Mouse (Mus musculus) neutrophil, adult 5-6 weeks (primary cell): Measurements from ENCODE around the gene Ackr2. TPM values are rescaled to one million over a fixed set of nuclear protein-coding genes. Genes with fewer than 3 reads are reported as not detected.
A peak's percentile ranks its signal among the peaks of the same experiment; 100 is the strongest.

ENCODE experiments used
- ATAC-seq: fragments of 151-379, 151-347 bp; 2 replicates; pipeline ENCODE4 v1.8.0; 2017; ENCODE audit warnings: mild to moderate bottlenecking, moderate TSS enrichment; ENCODE audit not compliant: insufficient number of reproducible peaks, poor library complexity, low FRiP score, severe bottlenecking; ENCODE audit errors: extremely low read depth
- total RNA-seq: library from RNA; stranded (forward); fragments of 200-1000 nt; gene quantifications from 2 replicates; pipeline ENCODE4 v1.2.3, GENCODE M21; 2017

Ackr2 gene
- 0.25 and 4.5 TPM in 2 replicates for total RNA-seq

- no peak for ATAC-seq
Measured at GRCm38 (mm10) chr9:121898245-121898644, at the start of gene Ackr2. Gene Ackr2, plus strand, starts transcription at chr9:121898355.

GRCm38 (mm10) chr9:121854246-121854645 is 43.9 kb upstream of the Ackr2 start:
- ATAC-seq: no peak

- no peak for ATAC-seq
Measured at GRCm38 (mm10) chr9:121856649-121857416, 41.3 kb upstream of the Ackr2 start.

GRCm38 (mm10) chr9:121857474-121858152 is 40.5 kb upstream of the Ackr2 start:
- ATAC-seq: peak; percentile 91

GRCm38 (mm10) chr9:121858153-121858488 is 40.0 kb upstream of the Ackr2 start, which contains the start of gene Higd1a:
Gene Higd1a, minus strand, starts transcription at chr9:121858362.
- ATAC-seq: no peak

GRCm38 (mm10) chr9:121859345-121859744 is 38.8 kb upstream of the Ackr2 start:
- no peak for ATAC-seq

GRCm38 (mm10) chr9:121860921-121861320 is 37.2 kb upstream of the Ackr2 start:
- ATAC-seq: no peak

- no peak for ATAC-seq
Measured at GRCm38 (mm10) chr9:121864837-121865236, 33.3 kb upstream of the Ackr2 start.

- no peak for ATAC-seq
Measured at GRCm38 (mm10) chr9:121865425-121866008, 32.6 kb upstream of the Ackr2 start.

- no peak for ATAC-seq
Measured at GRCm38 (mm10) chr9:121867632-121868031, 30.5 kb upstream of the Ackr2 start.

GRCm38 (mm10) chr9:121868236-121868635 is 29.9 kb upstream of the Ackr2 start:
- no peak for ATAC-seq

GRCm38 (mm10) chr9:121869432-121869831 is 28.7 kb upstream of the Ackr2 start:
- no peak for ATAC-seq

GRCm38 (mm10) chr9:121869973-121870515 is 28.1 kb upstream of the Ackr2 start:
- no peak for ATAC-seq

GRCm38 (mm10) chr9:121872062-121872683 is 26.0 kb upstream of the Ackr2 start:
- no peak for ATAC-seq

GRCm38 (mm10) chr9:121873578-121873977 is 24.6 kb upstream of the Ackr2 start:
- ATAC-seq: no peak

GRCm38 (mm10) chr9:121877052-121877740 is 21.0 kb upstream of the Ackr2 start:
- no peak; the same call in 1 of the 2 replicates for ATAC-seq

- peak; percentile 79 for ATAC-seq
Measured at GRCm38 (mm10) chr9:121880840-121881239, 17.3 kb upstream of the Ackr2 start.

- 0 out of 2 replicates have a peak, but pooled peaks have one; percentile 31 for ATAC-seq
Measured at GRCm38 (mm10) chr9:121881301-121881700, 16.9 kb upstream of the Ackr2 start.

GRCm38 (mm10) chr9:121882015-121882457 is 16.1 kb upstream of the Ackr2 start:
- ATAC-seq: no peak
